Mouse (Mus musculus) spleen, postnatal 14 days (tissue): ENCODE results near the gene Mymk.

Experiments used
- DNase-seq, 2 experiments: peaks; one replicate each; pipeline ENCODE4 v3.0.0; 2021 to 2022; ENCODE audit warnings: low spot score in 2 of 2

The Mymk gene

DNA sequence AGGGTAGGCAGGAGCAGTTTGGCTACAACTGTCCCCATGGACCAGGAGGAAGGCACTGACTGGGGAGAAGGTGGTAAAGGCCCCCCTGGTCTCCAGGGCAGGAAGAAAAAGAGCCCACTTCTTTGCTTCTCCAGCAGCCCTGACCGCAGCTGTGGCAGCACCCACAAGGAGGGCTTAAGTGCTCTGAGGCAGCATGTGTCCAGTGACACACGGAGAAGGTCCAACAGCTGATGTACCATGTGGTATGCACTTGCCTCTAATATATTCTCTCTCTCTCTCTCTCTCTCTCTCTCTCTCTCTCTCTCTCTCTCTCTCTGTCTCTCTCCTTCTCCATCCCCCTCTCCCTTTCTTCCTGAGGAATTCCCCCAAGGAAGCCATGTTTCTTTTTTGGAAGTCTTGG is at the start of gene Mymk:
Mymk (minus strand) TSS at position 202 of the 400 bp plus-strand sequence.
- DNase-seq, result no peak

DNA sequence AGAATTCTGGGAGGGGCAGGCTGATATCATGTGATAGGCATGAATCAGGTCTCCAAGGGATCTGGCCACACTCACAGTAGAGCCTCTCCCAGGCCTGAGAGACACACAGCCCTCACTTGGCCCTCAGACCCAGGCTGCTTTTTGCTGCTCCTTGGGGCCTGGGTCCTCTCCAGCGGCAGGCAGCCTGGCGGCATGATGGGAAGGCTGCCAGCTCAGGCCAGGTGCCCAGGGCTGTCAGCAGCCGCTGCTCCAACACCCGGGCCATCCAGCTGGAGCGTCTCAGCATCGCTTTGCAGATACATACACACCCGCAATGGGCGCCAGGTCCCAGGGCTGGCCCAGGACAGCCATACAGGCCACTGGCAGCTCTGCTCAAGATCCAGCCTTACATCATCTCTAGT is 48.3 kb upstream of the Mymk start:
- DNase-seq, result no peak

DNA sequence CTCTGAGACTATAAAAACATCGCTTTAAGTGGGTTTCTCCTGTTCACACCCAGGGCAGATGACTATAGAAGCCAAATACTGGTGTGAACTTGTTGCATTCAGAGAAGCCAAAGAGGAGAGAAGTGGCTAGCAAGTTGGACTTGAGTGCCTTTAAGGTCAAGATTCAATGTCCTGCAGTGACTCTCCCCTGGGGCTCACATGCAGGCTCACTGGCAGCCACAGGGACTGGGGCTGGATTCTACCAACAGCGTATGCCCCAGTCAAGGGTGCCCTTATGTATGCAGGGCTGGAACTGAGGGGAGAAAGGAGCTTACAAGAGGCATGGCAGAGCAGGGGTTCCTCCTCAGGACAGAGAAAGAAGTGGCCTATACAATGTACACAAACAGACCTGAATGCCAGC is 47.8 kb upstream of the Mymk start:
- no peak for DNase-seq

DNA sequence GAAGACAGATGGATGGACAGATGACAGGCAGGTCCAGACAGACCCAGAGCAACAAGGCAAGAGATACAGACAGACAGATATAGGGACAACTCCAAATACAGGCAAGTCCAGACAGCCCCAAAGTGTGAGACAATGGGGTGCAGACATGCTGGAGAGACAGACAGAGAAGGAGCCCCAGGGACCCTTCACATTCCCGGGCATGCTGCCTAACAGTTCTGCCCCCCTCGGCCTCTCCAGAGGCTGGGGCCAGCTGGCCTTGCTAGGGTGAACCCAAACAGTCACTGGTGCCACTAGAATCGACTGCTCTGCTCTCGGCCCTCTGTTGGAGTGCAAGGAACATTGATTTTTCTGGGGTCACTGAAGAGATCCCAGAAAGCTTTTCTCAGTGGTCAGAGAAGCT is 46.5 kb upstream of the Mymk start:
- DNase-seq, result no peak

DNA sequence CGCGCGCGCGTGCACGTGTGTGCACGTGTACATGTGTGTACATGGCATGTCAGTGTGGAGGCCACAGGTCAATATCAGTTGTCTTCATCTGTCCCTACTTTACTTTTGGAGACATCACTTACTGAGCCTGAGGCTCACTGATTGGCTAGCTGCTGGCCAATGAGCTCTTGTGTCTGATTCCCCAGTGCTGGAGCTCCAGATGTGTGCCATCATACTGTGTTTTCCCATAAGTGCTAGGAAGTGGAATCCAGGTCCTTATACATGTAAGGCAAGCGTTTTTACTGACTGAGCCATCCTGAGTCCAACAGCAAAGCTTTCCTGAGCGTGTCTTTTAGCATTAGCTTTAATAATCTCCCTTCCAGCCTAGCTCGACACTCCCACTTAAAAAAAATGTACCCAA is 42.2 kb upstream of the Mymk start:
- no peak for DNase-seq

DNA sequence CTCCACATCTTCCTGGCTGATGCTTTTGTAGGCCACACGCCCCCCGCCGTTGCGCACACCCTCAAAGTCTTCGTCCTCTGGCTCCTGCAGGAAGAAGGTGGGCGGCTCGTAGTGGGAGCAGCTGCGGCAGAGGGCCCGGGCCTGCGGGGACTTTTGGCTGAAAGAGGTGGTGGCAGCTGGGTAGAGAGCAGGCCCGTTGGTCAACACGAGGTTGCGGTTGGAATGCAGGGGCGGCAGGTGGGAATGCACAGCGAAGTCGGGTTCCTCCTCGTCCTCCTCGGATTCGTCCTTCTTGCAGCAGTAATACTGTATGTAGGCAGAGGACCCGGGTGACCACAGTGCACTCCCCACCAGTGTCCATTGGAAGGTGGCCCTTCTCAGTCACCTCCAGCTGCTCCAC is 40.6 kb upstream of the Mymk start:
- no peak for DNase-seq

DNA sequence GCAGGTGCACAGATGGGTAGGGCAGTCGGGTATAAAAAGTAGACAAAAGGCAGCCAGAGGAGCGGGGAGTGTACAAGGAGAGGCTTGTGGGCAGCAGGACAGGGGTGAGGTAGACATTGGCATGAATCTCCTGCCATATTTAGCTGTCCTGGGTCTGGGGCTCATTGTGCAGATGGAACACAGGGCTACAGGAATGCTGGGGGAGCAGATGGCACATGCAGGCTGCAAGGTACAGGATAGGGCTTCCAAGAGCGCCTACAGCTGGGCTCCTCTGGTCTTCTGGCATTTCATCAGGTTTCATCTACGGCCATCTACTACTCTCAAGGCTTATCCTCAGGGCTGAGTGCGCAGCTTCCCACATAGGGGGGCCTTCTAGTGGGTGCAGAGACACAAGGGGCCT is 37.1 kb upstream of the Mymk start:
- no peak for DNase-seq

DNA sequence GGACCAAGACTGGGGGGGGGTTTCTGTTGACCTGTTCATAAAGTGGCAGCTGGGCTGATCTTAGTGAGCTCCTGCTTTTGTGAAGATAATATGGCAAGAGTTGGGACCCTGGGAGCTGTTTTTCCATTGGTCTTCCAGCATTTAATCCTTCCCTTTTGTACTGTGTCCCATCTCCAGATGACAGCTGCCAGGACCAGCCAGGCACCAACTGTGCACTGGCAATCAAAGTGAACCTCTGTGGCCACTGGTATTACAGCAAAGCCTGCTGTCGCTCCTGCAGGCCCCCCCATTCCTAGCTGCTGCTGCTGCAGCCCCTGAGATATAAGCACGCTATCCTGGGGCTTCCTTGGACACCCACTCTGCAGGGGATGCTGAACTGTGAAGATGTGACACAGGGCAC is 36.2 kb upstream of the Mymk start:
- DNase-seq, result no peak

DNA sequence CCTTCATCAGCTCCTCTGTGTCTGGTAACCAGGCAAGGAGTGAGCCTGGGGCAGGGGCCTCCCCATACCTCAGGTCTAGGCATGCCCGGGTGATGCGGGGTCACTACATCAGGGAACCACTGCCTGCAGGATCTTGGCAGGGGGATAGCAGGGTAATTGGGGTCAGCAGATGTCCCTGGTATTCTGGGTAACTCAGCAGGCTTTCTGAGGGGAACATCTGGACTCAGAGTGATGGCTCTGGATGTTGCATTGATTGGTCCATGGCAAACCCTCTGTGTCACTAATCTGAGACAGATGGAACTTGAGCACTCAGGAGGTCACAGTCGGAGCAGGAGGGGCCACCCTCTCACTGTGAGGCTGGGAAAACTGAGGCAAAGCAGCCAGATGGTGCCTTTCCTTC is 34.8 kb upstream of the Mymk start:
- no peak for DNase-seq

DNA sequence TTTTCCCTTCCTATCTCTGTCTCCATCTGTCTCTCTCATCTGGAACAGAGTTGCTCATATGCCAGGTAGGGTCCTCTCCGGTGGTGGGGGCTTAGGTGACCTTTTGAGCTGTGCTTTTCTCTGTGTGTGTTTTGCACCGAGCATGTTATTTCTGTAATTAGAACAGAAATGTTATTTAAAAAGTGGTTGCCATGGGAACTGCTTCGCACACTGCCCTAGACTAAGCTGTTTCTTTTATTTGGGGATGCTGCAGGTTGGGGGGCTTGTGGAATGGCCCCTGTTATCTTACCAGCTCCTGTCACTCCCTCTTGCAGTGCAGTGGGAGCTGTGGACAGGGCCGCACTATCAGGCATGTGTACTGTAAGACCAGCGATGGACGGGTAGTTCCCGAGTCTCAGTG is 31.6 kb upstream of the Mymk start:
- DNase-seq, result no peak

DNA sequence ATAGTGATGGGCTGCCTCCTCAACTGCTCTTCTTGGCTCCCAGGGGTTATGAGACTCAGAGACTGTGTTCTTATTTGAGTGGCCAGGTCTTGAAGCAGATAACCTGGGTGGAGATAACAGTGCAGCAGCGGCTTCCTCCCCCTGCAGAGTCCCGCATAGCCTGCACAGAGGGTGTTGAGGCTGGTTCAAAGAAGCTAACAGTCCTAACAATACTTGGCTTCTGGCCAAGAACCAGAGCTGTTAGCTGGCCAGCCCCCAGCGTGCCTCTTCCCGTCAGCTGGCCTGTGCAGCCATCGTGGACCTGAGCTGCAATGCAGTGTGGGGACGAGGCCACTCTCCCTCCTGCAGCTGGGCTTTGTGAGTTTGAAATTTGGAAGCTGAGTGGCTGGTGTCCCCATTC is 25.8 kb upstream of the Mymk start:
- no peak for DNase-seq

DNA sequence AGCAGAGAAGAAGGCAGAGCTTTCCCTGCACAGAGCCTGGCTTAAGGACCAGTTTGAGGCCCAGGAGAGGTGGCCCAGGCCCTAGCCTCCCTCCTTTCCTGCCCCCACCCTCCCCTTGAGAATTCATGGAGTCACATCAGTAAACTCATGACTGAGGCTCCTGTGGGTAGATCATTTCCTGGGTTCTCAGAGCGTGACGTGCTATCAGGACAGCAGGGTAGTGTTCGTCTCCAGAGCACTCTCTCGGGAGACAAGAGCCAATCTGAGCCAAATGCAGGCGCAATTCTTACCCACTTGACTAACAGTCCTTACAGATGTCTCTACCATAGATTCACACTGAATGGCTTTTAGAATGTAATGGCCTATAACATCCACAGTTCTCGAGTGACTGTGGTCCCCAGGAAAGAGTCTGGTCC is 25.3 kb upstream of the Mymk start:
- DNase-seq, result no peak

DNA sequence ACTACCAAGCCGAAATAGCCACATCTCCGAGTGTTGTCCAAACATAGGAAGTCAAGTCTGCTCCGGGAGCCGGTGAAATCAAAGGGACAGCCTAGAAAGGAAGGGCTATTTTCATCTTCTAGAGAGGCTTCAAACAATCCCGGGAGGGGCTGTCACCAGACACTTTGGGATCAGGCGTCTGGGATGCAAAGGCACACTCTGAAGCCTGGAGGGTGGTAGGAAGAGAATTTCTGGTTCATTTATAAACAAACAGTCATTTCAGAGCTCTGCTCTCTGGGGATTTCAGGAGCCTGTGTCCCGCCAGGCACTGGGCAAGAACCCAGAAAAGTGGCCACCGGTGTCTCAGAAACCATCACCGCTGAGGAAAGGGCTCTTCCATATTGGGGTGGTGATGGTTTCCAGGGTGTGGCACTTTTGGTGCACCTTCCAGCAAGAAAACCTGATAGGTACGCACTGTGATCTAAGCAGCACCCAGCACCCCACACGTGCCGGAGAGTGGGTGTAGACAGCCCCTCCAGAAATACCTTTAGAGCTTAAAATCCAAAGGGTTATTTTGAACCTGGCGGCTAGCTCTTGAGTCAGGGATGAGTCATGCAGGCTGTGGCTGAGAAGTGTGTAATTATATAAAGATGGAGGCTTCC is 24.5 kb upstream of the Mymk start:
- no peak for DNase-seq

DNA sequence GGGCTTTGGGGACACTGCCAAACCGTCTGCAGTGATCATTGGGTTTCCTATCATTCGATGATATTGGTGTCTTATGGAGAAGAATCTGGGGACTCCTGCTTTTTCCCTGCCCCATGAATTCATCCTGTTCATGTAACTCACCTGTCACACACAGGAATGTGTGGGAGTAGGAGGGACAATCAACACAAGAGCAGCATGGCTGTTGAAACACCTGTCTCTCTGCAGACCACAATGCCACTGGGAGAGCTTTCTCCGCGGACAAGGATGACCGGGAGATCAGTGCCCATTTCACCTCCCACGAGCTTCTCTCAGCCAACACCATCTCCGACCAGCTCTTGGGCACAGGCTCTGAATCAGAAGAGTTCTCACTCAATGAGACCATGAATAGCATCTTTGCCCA is 23.2 kb upstream of the Mymk start:
- DNase-seq, result no peak

DNA sequence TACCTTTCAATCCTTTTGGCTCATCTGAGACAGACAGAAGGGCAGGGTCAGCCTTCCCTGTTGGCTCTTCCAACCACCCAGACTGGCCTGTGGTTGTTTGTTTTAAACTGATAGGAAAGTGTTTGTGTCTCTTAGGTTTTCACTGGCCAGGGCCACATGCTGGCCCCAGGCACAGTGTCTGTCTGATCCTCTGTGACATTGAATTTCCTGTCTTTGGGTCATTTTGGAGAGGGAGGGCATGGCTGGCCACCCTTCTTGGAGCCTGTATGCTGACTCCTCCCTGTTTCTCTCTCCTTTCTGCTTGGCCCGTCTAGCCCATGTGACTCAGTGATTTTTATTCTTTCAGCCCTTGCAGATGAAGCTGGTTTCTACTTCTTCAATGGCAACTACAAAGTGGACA is 17.3 kb upstream of the Mymk start:
- no peak for DNase-seq

DNA sequence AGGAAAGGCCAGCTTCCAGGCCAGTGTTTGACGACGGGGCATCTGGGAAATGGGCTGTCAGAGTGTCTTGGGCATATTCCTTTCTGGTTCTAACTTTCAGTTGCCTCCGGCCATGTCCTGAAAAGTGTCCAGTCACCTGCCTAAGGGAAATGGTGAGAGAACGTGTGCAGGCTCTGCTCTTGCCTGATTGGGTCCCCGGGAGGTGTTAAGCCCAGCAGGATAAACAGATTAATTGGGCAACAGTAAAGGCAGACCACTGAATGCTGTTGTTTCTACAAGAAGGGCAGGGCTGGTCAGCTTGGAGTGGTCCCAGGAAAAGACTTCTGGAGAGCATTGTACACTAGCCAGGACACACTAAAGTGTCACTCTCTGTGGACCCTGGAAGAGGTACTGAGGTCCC is 16.7 kb upstream of the Mymk start:
- DNase-seq, result no peak

DNA sequence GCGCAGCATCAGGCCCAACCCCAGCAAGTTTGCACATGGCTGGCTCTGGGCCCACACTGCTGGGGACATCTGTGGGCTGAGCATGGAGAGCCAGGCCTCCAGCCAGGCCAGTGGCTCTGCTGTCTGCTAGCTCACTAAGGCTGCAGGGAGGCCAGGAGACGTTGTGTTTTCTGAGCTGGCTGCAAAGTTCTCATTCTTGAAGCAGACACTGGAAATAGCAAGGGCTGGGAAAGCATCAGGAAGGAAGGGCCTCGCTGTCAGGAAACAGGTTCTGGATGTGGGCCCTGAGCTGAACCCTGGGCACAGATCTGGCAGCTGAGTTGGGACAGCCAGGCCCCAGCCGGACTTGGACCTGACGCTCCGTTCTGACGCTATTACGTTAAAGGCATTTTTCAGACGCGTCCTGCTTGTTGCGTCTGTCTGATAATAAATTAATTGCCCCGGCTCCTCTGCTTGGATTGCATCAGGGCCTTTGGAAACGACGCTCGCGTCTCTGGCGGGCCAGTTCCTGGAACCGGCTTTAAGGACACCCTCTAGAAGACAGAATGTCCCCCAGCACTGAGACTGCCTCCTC is 16.2 kb upstream of the Mymk start:
- no peak for DNase-seq

DNA sequence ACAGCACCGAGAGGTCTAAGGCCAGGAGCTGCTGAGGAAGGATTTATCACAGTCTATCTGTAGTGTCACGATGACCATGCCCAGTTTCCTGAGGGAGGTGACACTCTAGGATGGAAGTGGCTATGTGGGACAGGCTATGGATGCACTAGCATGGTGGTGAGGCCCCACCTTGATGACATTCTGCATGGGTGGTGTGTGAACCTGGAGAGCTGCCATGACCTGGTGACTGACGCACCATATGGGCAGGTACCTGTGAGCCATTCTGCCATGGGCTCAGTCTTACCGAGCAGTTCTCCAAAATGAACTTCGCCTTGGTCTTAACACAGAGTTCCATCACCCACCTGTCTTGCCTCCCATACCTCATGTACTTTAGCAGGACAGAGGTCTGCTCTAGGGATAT is 15.6 kb upstream of the Mymk start:
- no peak for DNase-seq

DNA sequence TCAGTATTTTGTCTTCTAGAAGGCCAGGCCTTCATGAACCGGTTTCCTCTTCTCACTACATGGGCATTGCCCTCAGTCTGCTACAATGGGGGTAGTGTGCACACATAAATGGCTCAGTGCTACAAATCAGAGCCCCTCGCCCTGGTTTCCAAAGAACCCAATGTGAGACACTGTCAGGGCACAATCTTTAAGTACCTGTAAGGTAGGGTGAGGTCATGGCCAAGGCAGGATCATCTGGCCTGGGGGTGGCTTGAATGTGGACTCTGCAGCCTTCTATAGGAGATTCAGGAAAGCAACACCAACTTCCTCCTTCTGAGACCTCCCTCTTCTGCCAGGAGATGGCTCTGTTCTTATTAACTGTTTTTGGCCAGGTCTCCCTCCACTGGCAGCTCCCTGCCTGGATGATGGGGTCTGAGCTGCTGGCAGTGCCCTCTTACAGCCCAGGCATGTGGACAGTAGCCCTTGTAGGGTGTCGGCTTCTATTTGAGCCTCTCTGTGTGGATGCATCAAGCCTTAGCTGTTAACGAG is 14.6 kb upstream of the Mymk start:
- no peak for DNase-seq

DNA sequence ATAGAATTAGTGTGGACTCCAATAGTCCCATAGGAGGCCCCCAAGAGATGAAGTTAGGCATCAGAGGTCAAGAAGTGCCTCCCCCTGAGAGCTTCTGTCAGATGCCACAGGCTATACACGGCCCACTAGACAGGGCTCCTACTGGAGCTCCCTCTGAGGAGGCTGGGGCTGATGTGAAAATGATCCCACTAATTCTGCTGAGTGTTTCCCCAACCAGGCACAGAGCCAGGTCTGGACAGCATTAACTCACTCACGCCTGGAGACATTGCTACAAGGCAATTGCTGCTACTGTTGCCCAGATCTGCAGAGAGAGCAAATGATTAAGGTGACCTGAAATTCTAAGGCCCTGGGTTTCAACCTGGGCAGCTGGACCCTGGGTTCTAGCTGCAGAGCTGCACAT is 13.8 kb upstream of the Mymk start:
- no peak for DNase-seq

DNA sequence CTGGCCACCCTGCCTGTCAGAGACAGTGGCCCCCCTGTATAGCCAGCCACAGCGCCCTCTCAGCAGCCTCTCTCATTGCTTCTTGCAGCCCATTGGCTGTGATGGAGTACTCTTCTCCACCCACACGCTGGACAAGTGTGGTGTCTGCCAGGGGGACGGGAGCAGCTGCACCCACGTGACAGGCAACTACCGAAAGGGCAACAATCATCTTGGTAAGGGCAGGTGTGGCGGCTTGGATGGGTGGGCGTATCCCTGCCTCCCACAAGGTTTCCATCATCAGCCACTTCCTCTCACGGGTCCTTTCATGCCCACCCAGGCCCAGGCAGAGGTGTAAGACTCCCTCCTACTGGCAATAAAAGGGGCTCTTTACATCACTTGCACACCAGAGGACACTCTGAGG is 13.0 kb upstream of the Mymk start:
- DNase-seq, result no peak

DNA sequence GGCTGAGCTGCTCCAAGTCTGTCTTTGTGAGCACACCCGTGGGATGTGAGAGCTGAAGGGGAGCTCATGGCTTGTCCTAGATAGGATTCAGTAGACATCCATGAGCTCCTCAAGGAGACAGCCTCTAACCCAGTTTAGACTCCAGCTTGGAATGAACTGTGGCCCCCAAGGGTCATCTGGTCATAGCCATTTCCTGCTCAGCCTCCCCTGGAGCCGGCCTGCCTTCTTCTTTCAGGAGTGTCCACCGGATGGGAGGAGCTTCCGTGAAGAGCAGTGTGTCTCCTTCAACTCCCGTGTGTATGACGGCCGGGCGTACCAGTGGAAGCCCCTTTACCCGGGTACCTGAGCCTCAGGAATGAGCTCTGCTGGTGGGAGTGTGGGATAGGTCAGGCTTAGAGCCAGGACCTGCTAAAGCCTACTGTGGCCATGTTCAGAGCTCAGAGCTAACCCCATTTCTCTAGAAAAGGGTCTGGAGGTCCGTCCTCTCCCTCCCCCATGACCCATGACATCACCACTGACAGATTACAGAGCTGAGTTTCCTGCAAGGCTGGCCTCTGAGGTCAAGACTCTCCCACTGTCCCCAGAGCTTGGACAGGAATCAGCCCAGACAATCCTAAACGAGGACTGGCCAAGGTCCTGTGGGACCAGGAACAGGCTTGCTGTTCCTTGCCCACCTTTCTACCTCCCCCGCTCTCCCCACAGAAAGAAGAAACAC is 11.9 kb upstream of the Mymk start:
- DNase-seq, result no peak

DNA sequence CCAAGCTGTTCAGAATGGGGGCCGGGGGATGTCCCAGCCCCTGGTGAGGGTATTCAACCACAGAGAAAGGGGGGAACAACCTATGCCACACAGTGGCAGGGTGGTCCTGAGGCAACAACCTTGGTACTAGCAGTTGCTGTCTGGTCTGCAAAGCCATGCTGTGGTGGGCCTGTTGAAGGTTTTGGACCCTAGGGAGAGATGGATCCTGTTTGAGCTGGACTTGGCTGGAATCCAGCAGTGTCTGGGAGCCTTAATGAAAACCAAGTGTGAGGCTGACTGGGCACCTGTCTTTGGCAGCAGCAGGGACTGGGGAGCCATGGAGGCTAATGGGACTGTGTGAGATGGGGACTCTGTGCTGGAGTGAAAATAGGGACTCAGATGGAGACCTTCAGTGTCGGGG is 7.7 kb upstream of the Mymk start:
- no peak for DNase-seq
